Mouse (Mus musculus): ENCODE results near the gene Stk36.
A peak's percentile ranks its signal among the peaks of the same experiment; 100 is the strongest.

Gene Stk36

DNA sequence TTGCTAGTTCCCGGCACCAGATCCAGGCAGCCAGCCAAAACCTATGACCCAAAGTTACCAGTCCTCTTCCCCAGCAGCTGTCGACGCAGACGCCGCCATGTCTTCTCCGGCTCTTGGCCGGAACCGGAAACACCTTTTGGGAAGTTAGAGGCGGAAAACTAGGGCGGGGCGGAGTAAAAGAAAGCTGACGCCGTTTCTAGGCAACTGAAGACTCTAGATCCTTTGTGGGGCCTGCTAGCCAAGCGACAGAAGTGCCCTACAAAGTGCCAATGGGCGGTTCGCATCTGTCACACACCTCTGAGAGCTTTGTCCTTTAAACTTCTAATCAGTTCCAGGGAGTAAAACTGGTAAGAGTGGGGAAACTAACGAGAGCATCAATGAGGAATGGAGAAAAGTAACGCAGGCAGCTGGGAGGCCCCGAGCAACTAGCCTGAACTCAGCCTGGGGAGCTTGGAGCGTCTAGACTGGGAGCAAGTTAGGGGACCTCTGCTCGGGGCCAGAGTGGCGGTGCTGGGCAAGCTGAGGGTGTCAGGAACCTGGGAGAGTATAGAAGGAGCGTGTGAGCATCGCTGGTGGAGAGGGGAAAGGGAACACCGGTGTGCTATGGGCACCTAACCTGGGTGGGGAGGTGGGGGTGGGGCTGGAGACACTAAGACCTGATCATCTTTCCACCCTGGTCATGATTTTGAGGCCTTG is at the start of gene Stk36, which contains the start of gene Rnf25:
TSS of gene Stk36 (plus strand) at position 179 of the 696 bp plus-strand sequence.
TSS of gene Rnf25 (minus strand) at position 131 of the 696 bp plus-strand sequence.
- DNase-seq: peak; percentile 82

DNA sequence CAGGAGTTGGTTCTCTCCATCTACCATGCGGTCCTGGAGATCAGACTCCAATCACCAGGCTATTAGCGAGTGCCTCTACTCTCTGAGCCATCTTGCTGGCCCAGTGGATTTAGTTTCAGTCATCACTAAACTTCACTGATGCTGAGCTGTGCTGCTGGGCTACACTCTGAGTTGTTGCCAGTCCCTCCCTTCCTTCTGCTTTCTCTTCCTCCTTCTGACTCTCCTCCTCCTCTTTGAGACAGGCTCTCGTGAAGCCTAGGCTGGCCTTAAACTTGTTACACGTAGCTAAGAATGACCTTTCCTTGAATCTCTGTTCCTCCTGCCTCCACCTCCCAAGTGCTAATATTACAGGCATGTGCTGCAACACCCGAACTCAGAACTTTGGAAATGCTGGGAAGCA is 42.2 kb upstream of the Stk36 start:
- DNase-seq: no peak

DNA sequence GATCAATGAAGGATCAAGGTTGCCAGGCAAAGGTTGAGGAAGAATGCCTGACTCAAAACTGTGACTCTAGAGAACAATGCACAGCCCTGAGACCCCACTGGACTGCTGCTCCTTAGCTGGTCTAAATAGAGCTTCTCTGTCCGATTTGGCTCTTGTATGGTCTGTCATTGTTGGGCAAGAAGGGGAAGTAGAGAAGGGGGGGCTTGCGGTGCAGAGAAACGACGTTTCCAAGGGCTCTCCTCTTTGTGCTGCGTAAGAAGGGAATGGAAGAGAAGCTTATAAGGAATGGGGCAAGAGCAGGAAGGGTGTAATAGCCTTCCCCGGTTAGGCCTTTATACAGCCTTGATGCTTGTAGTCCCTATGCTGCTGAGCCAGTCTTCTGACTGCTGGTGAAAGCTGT is 35.4 kb upstream of the Stk36 start:
- DNase-seq: no peak

DNA sequence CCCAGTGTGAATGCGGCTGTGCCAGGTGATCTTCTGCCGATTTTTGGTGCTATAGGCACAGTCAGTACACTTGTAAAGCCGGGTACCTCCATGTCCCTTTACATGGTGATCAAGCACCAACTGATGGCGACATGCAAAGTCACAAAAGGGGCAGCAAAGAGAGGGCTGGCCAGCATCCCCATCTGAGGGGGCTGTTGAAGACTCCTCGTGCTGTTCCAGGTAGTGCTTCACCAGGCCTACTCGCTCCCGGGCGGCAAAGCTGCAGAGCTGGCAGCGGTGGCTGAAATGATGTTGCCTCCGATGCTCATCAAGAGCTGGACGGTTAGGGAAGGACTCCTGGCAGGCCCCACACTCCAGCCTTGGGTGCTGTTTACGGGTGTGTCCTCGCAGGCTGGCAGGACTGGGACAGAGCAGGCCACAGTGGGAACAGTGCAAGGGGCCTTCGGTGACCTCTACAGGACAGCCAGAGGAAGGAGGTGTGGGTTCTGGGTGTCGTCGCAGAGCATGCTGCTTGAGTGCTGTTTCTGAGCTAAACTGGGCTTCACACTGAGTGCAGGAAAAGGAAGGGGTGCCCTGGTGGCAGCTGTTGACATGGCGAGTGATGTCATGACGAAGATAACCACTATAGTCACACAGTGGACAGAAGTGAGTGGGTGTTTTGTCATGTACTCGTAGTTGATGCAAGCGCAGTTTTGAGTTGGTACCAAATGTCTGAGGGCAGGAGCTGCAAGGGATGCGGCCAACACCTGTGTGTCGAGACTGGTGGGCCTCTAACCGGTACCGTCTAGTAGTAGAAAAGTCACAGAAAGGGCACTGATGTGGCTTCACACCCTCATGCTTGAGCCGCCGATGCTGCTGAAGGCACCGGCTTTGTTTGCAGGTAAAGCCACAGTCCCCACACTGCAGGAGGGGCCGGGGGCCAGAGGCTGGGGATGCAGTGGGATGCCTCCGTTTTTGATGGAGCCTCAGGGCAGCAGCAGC is 31.2 kb upstream of the Stk36 start:
- DNase-seq: no peak

DNA sequence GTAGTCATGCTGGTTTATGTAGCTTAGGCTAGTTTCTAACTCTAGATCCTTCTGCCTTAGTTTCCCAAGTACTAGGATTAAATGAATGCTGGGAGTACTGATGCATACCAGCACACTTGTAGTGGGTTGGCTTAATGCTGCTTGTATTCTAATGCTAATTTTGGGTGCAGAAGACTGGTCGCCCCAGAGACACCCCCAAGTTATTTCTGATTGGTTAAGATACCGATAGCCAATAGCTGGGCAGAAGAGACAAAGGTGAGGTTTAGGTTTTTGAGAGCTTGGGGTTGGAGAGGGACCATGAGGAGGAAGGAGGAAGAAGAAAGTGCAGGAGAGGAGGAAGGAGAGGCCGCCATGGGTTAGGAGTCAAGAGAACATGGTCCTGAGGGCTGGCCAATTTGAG is 18.6 kb upstream of the Stk36 start:
- no peak for DNase-seq

DNA sequence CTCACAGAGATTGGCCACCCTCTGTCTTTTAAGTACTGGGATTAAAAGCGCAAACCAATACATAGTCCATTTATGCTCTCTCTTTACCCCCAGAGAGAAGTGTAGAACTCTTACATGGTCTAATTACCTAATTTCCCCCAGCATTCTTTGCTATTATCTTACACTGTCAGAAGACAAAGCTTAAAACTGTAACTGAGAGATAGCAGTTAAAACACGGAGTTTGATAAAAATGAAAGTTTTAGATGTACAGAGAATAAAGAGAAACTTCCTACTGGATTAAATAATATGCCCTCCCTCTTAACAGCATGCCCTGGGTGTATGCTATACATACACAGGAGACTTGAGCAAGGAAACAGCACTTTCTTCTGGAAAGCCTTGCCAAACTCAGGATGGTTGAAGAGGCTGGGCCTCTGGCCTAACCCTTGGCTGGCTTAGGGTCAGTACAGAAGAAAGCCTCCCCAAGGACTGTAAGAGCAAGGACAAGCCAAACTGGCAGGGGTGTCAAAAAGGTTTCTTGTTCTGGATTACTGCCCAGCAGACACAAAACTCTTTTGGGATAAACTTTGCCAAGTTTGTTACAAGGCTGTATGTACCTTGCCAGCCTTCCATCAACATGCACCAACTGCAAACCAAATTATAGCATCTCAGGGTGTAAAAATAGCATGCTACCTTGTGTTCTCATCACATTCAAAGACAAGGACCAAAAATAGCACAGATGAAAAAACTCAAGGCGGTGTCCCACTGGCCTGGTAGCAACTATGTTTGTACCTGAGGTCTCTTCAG is 16.4 kb upstream of the Stk36 start:
- DNase-seq: no peak

DNA sequence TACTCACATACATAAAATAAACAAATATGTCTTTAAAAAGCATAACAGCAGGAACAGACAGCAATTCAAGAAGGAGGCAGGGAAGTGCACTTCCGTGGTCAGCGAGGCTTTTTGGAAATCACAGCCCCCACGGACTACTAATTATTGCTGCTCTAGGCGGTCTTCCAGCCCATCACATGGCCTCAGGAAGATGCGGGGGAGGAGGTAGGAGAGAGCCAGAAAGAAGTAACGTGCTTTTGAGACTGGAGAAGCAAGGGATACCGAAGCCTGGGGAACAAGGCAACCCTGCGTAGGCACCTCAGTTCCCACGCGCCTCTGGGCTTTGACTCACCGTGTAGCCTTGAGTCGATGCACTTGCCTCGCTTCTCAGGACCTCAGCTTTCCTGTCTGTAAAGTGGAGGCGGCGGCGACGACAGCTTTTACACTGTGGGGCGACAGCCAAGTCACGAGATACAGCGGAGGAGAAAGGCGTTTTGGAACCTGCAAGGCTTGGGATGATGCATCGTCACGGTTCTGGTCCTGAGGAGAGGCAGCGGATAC is 13.9 kb upstream of the Stk36 start:
- no peak for DNase-seq

DNA sequence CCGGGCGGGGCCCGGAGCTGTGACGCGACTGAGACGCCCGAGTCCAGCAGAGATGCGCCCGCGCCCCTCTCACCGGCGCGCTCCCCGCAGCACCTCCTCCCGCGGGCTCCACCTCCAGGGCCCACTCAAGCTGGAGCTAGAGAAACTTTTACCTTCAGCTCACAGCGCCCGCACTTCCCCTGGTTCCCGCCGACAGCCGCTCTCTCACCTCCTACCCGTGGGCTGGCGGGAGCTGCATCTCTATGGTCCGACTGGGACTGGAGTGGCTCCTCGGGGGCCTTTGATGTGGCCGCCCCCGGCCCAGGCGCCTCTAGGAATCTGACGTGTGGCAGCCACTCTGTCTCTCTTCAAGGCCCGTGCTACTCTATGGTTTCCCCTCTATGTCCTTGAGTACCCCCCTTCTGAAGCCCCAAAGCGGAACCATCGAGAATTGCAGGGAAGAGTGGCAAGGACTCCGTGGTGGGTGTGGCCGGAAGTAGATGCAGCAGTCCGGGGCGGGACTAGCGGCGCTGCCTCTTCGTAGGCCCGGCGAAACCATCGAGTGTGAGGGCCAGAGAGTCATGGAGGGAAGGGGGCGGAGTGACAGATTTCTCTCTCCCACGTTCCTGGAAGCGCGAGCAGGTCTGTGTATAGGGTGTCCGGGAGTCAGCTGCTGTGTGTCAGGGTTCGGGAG is 13.3 kb upstream of the Stk36 start, which contains the start of the genes Zfp142 and Bcs1l:
TSS of gene Zfp142 (minus strand) at position 474 of the 673 bp plus-strand sequence.
TSS of gene Bcs1l (plus strand) at position 517 of the 673 bp plus-strand sequence.
- peak; percentile 100 for DNase-seq

DNA sequence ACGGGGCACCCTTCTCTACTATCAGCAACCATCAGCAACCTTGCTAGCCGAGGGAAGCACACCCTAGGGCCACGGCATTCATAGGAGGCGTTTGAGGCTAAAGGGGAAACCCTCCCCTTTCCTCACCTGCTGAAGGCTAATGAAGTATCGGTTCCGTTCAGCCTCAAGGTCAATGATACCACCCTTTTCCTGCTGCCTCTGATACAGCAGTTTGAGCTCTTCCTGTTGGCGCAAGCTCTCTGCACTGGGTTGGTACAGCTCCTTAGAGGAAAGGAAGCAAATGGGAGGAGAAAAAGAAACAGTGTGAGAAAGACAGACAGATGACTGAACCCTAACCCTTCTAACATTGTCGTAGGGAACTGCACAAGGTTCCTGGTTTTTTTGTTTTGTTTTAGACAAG is 6.8 kb upstream of the Stk36 start:
- no peak for DNase-seq

DNA sequence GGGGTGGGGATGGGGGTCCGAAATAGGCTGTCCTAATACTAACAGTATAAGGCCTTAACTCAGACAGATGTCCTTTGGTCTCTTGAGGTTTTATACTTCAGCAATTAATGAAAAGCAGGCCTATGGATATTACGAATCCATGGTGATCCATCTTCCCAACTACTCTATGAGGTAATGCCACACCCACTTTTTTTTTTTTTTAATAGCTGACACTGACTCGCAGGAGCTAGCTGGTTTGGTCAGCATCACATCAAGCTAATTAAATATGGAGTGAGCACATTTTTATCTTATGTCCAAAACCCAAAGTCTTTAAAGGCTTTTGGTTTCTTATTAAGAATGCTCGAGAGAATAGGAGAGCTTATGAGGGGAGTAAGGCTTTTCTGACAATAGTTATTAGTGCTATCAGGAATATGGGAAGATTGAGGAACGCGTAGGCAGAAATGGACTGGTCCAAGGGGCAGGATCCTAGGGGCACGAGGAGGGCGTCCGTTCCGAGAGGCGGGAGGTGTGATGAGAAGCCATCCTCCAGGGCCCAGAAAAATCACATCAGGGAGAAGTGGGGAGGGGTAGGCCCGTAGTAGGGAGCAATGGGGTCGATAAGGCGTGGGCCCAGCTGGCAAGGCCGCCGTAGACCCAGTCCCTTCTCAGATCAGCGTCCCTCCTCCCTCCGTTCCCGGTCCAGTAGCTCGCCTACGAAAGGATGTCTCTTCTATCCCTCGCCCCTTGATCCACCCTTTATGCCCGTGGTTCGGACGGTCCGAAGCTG is 561 bp upstream of the Stk36 start:
- DNase-seq: no peak

DNA sequence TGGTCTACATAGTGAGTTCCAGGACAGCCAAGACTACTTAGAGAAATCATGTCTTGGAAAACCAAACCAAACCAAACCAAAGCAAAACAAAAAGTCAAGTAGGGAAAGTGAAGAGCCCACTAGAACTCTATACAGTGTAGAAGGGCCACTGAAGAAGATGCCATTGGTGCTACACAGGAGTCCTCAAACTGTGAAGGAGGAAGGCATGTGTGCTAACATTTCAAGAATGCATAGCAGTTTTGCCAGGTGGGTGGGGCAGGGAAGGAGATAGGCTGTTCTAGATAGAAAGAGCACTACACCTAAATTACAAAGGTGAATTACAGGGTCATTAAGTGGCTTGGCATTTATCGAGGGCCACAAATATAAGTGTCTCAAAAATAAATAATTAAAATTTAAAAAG is 22.9 kb downstream of the Stk36 start:
- DNase-seq: no peak

DNA sequence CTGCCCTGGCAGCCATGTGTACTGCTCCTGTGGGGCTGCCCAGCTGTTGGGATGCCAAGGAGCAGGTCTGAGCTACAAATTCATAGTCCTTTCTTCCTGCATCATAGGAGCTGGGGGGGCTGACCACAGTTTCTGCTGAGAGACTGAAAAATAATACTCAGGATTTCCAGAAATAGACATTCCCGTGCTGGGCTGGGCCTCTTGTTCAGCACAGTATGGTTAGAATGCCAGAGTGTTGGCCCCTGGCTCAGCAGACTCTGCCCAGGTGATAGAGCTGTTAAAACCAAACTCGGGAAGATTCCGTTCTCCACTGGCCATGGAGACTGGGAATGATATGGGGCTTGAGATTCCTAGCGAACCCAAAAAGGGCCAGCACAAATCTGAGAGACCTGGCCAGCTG is 24.8 kb downstream of the Stk36 start:
- DNase-seq: no peak

DNA sequence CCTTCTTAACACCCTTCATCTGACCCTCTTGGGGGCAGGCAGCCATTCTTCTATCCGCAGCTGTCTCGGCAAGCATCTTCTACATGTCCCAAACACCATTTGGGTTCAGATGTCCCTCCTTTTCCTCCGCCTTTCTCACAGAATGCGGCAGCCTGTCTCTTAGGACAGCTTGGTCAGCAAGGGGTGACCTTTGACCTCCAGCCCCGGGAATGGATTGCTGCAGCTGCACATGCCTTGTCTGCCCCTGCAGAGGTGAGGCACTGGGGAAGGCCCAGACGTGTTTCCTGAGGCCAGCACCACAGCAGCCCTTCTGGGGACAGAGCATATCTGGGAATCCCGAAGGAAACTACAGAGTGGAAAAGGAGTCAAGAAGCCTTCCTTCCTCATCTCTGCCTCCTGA is 26.8 kb downstream of the Stk36 start:
- no peak for DNase-seq

DNA sequence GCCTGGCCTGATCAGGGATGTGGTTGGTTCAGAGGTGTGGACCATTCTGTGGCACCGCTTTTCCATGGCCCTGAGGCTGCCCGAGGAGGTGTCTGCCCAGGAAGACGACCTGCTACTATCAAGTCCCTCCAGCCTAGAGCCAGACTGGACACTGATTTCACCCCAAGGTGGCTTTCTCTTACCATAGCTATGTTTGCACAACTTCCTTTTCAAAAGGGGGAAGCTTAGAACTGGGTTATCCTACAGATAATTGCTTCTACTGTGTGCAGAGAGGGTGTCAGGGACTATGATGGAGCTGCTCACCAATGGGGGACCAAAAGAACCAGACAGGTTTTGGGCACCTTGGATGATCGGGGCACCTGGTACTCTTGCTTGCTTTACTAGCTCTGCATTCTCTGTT is 31.5 kb downstream of the Stk36 start:
- DNase-seq: no peak

DNA sequence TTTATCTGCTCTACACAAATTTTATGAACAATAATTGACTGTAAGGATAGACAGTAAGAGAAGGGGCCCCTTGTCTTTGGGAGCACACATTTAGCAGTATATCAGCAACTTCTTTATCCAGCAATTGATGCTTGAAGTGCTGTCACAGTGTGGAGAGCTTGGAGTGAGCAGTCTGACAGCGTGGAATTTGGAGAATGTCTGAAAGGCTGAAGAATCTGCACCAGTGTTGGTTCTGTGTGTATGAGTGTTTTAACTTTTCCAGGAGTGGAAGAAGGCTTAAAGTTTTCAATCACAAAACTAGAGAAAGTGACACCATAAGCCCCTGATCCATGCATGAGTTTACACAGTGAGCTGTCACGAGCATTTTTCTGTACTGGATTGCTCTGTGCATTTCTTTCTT is 42.3 kb downstream of the Stk36 start:
- DNase-seq: no peak

DNA sequence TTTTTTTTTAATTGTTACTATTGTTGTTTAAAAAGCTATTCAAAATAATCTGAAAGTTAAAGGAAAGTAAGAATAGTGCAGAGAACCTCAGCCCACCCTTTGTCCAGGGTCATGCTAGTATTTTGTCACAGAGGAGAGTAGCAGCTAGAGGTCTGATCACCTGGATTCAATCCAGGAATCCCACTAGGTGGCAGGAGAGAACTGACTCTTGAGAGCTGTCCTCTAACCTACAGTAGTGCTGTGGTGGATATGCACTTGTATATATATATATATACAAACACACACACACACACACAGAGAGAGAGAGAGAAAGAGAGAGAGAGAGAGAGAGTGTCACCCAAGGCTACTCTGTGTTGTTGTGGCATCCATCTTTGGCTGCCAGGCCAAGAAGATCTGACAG is 42.7 kb downstream of the Stk36 start:
- no peak for DNase-seq

DNA sequence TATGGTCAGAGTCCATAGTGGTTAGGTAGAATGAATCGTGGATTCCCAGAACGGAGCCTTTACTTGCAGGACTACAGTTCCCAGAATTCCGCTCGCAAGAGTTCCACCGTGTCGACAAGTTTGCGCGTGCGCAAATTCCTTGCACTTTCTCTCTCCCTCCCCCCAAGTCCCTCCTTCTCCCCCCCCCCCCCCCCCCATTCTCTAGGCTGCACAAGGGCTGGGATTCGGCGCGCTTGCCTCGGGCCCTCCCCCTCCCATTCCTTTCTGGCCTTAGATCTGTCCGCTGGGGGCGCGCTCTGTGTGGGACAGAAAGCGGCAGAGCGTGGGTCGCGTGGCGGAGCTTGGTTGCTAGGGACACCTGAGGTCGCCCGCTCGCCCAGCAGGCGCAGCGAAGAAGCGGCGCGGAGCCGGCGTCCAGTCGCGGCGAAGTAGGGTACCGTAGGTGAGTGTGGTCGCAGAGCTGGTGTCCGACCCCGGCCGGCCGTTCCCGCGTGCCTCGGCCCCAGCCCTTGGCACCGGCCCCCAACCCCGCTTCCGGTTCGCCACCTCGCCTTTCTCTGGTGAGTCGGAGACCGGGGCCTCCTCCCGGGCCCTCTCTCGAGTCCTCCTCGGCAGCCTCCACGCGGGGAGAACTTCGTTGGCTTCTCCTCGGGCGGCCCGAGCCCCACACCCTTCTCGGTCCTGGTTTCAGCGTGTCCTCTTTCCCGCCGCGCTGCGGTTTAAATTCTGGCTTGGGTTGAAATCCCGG is 60.4 kb downstream of the Stk36 start, which contains the start of gene Ttll4:
TSS of gene Ttll4 (plus strand) at position 298 of the 748 bp plus-strand sequence.
- DNase-seq: peak; percentile 97

DNA sequence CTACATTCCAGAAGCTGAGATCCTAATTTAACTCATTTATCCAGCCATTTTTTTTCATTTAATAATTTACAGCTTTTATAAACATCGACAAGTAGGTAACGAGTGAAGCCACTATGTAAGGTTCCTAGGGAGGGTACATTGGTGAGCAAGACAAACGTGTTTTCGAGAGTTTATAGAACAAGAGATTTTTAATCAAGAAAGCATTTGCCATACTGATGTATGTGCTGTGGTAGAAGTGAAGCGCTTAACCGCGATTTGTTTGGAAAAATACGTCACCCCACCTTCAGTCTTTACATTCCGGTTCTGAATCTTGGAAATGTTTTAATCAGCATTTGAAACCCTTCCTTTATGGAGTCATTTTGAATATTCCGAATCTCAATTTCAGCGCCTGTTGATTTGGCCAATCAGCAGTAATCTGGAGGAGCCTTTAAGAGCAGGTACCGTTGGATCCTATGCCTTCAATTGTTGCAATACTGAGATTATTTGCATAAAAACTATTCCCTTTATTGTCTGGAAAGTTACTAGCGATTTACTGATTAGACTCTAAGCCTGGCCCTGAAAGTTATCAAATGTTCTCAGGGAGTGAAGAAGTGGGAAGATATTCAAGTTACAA is 61.1 kb downstream of the Stk36 start:
- DNase-seq: peak; percentile 20

DNA sequence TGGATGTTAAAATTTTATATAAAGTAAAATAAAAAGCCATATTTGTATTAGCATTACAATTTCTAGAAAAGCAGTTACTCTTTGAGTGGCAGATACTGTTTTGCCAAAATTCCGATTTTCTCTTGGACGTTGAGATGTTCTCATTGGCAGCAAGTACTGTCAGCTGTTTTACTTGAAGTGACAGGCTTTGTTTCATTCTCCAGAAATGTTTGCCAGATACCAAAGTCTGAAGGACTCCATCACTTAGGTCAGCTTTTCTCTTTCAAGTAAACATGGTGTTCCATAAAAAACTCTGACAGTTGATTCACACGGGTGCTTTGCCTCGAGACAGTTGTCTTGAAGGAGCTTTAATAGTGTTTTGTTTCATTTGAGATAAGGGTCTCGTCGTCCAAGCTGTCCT is 63.9 kb downstream of the Stk36 start:
- DNase-seq: no peak

DNA sequence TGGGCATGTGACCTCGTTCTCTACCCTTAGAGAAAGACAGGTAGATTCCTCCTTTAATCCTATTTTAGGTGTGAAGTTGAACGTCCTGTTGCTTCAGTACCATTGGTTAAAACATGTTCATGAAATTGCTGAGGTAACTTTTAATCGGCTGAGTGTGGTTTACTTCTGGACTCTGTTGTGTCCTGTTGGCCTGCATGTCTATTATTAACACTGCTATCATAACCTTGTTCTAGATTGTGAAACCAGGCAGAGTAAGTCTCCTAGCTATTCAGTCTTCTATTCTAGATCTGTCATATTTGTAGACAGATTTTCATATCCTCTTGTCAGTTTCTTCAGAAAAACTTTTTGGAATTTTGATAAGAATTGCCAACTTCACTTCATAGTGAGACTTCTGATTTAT is 67.1 kb downstream of the Stk36 start:
- DNase-seq: no peak

Measured in cerebellum, adult 9-10 months (tissue).